Mouse (Mus musculus) stomach, embryonic 14.5 days (tissue): ENCODE results near the gene Arhgef10l. TPM values are rescaled to one million over a fixed set of nuclear protein-coding genes. Genes with fewer than 3 reads are reported as not detected.

Experiments used
- ATAC-seq: fragments of 200-750 bp; cut with Nextera tagmentation; 2 replicates; pipeline ENCODE4 v1.8.0; 2017; ENCODE audit warnings: low read depth, moderate TSS enrichment; ENCODE audit not compliant: insufficient number of reproducible peaks, insufficient read depth, low FRiP score
- H3K27ac ChIP-seq: fragments of 300-500 bp; sonication (generic); 2 replicates; pipeline ENCODE4 v1.5.1; 2014; ENCODE audit warnings: mild to moderate bottlenecking, low read length, moderate library complexity, mixed read lengths
- H3K27me3 ChIP-seq: fragments of 300-500 bp; sonication (generic); 2 replicates; pipeline ENCODE4 v1.6.1; 2014; ENCODE audit warnings: low read length, control low read depth, mixed read lengths; ENCODE audit not compliant: control insufficient read depth, insufficient read depth
- H3K36me3 ChIP-seq: fragments of 300-500 bp; sonication (generic); 2 replicates; pipeline ENCODE4 v1.6.1; 2014; ENCODE audit warnings: mild to moderate bottlenecking, control low read depth, low read length, moderate library complexity, mixed read lengths; ENCODE audit not compliant: control insufficient read depth, insufficient read depth
- H3K4me1 ChIP-seq: fragments of 300-500 bp; sonication (generic); 2 replicates; pipeline ENCODE4 v1.6.1; 2014; ENCODE audit warnings: low read length, control low read depth, mixed read lengths; ENCODE audit not compliant: control insufficient read depth, insufficient read depth
- H3K4me2 ChIP-seq: fragments of 300-500 bp; sonication (generic); replicated peaks from 2 replicates; pipeline ENCODE4 v1.6.1; 2014; ENCODE audit warnings: low read depth, low read length, control low read depth
- H3K4me3 ChIP-seq: fragments of 300-500 bp; sonication (generic); 2 replicates; pipeline ENCODE4 v1.5.1; 2014; ENCODE audit warnings: low read depth, low read length, control low read depth
- H3K9ac ChIP-seq: fragments of 300-500 bp; sonication (generic); replicated peaks from 2 replicates; pipeline ENCODE4 v1.6.1; 2014; ENCODE audit warnings: low read depth, mild to moderate bottlenecking, control low read depth, low read length, moderate library complexity, mixed read lengths
- H3K9me3 ChIP-seq: fragments of 300-500 bp; sonication (generic); 2 replicates; pipeline ENCODE4 v1.6.1; 2016; ENCODE audit warnings: low read depth, low read length, control low read depth; ENCODE audit not compliant: control insufficient read depth
- WGBS: fragments of 180-500 bp; shearing (Covaris S2); extraction: QIAGEN DNeasy Blood & Tissue Kit; methylation state at CpG from one replicate; pipeline ENCODE4 v1.1.7; 2014; 5-methylcytosine and 5-hydroxymethylcytosine counted together
- polyA plus RNA-seq: library from polyadenylated mRNA; unstranded; fragments of >200 nt; fragmentation: Nextera tagmentation; extraction: Ambion mirVana; gene quantifications from 2 replicates; pipeline ENCODE4 v1.2.1, GENCODE M21; 2014

The Arhgef10l gene
- polyA plus RNA-seq, 1 experiment from 2014 or later, result 9.9 TPM

DNA sequence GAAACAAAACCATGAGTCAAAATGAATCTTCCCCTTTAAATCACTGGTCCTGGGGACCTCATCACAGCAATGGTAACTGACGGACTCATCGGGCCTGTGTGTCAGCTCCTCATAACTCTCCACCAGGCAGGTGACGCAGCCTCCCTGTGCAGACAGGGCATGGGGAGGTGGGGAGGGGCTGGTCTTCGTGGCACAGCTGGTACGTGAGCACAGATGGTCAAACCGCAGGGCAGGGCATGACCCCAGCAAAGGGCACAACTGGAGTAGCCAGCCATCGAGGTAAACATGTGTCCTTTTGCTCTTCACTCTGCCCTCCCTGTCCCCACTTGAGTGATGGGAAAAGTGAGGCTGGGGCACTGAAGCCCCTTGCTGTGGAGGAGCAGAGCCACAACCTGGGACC lies 59.0 kb downstream of the Arhgef10l start:
- Histone ChIP-seq H3K4me2 (no peak overlapping the region), H3K9me3 (no peaks in the 10 kb centered on the region), H3K27me3 (no peaks in the 10 kb centered on the region), H3K36me3 (peaks cover 4% of the 10 kb centered on the region), H3K9ac (no peak overlapping the region), H3K4me3 (no peak overlapping the region), H3K4me1 (peaks cover 14% of the 10 kb centered on the region), H3K27ac (no peak overlapping the region)
- WGBS, result 85% methylated on average over 7 of the region's 7 CpGs
- ATAC-seq, result no peak

DNA sequence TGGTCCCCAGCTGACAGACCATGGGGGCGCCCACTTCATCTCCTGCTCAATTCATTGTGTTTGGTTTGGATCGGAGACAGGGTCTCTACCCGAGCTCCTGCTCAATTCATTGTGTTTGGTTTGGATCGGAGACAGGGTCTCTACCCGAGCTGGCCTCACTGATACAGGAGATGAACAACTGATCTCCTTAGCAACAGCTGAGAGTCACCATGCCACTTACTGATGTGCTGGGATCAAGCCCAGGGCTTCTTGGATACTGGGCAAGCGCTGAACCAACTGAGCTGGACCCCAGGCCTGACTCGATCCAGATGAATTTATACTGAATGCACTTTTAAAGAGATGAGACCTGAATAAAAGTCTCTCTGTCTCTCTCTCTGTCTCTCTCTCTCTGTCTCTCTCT lies 59.6 kb downstream of the Arhgef10l start:
- Histone ChIP-seq H3K9ac (no peak overlapping the region), H3K27me3 (no peaks in the 10 kb centered on the region)
- 84% methylated on average over 7 of the region's 7 CpGs for WGBS

DNA sequence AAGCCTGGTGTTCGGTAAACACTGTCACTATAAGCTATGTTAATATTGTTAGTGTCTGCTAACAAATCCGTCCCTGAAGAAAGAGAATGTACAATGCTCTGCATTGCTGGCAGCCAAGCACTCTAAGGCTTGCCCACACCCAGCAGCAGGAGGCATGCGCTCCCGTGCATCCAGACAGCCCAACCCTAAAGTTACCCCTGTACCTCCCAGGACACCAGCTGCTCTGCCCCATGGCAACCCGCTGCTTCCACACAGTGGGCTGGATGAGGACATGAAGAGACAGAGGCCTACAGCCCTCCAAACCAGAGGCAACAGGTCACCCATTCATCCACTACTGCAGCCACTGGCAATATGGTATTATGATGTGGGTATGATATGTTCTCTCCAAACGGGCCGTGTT lies 60.0 kb downstream of the Arhgef10l start:
- 75% methylated on average over 7 of the region's 7 CpGs for WGBS
- Histone ChIP-seq H3K4me2 (no peak overlapping the region), H3K9ac (no peak overlapping the region), H3K9me3 (no peaks in the 10 kb centered on the region), H3K4me3 (no peak overlapping the region), H3K4me1 (peaks cover 5% of the 10 kb centered on the region), H3K27me3 (no peaks in the 10 kb centered on the region), H3K27ac (no peak overlapping the region), H3K36me3 (peaks cover 4% of the 10 kb centered on the region)
- no peak for ATAC-seq

More for the DNA sequence above, 59.6 kb downstream of the Arhgef10l start:
- Histone ChIP-seq H3K4me2 (no peak overlapping the region), H3K36me3 (peaks cover 4% of the 10 kb centered on the region), H3K9me3 (no peaks in the 10 kb centered on the region), H3K4me3 (no peak overlapping the region), H3K27ac (no peak overlapping the region), H3K4me1 (peaks cover 9% of the 10 kb centered on the region)
- no peak for ATAC-seq

DNA sequence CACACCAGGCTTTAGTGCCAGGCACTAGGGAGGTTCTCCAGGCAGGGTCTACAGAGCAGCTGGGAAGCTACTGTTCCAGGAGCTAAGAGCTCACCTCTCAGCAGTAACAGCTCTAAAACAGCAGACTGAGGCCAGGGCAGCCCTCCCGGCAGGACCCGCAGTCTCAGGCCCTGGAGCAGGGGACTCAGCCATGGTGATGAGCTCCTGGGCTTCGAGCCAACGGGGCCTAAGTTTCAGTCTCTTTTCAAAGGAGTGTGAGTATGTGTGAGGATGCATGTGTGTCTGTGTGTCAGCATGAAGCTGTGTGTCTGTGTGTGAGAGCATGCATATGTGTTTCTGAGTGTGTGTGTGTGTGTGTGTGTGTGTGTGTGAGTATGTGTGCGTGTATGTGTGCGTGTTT lies 60.6 kb downstream of the Arhgef10l start:
- peaks cover 4% of the 10 kb centered on the region for H3K36me3 ChIP-seq
- H3K27ac ChIP-seq, result no peak overlapping the region
- no peaks in the 10 kb centered on the region for H3K4me1 ChIP-seq
- no peak overlapping the region for H3K4me3 ChIP-seq
- no peaks in the 10 kb centered on the region for H3K27me3 ChIP-seq
- no peak overlapping the region for H3K9ac ChIP-seq
- no peak overlapping the region for H3K4me2 ChIP-seq
- ATAC-seq, result no peak
- WGBS, result 76% methylated on average over 6 of the region's 6 CpGs
- no peaks in the 10 kb centered on the region for H3K9me3 ChIP-seq

DNA sequence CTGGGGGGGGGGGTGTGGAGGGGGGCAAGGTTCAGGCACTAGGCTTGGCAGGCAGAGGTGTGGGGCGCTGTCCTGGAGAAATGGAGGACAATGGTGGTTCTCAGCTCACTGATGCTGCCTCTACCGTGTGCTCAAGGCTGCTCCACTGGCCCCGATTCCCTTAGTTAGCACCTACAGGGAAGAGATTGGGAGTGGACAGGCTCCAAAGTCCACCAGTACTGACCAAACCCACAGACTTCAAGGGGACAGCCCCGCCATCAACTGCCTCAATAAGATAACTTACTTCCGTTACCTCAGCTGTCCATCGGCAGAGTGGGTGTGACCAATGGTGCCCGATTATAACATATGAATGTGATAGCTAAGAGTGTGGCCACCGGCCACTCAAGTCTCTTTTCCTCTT lies 61.3 kb downstream of the Arhgef10l start:
- Histone ChIP-seq H3K4me1 (no peaks in the 10 kb centered on the region), H3K4me3 (no peak overlapping the region), H3K27me3 (no peaks in the 10 kb centered on the region), H3K9me3 (no peaks in the 10 kb centered on the region), H3K27ac (no peak overlapping the region), H3K4me2 (no peak overlapping the region), H3K9ac (no peak overlapping the region), H3K36me3 (peaks cover 4% of the 10 kb centered on the region)
- no peak for ATAC-seq
- 83% methylated on average over 7 of the region's 8 CpGs for WGBS

DNA sequence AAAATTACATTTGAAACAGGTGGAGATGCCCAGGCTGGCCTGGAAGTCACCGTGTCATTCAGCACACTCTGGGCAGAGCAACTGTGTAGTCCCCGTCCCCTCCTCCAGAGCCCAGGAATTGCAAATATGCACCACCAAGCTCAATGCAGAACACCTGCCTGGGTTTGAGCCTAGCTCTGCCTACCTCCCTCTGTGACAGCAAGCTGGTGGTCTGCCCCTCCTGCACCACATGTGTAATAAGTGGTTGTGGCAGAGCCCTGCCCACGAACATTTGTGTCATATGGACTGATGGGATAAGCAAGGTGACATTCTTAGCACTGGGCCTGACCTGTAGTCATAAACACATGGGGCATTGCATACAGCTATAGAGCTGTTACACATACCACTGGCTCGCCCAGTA lies 63.8 kb downstream of the Arhgef10l start:
- Histone ChIP-seq H3K4me3 (no peak overlapping the region), H3K4me1 (no peaks in the 10 kb centered on the region), H3K4me2 (no peak overlapping the region), H3K9ac (no peak overlapping the region), H3K9me3 (no peaks in the 10 kb centered on the region), H3K27me3 (no peaks in the 10 kb centered on the region), H3K36me3 (peaks cover 1% of the 10 kb centered on the region; the same call in 1 of the 2 replicates), H3K27ac (no peak overlapping the region)
- 55% methylated on average over 4 of the region's 4 CpGs for WGBS
- ATAC-seq, result no peak

DNA sequence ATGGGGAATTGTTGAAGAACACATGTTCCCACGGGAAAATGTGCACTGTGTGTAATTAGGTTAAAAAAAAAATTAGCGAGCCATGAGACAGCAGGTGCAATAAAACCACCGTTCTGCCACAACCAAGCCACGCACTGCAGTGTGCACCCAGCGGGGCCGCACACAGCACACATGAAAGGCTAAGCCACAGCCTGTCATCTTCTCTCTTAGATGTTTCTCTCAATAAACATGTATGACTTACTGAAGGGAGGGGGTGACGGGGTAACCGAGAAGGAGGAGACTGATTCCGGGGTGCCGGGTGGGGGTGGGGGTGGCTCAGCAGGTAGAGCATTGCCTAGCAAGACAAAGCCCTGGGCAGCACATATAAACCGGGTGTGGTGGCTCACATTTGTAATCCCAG lies 64.7 kb downstream of the Arhgef10l start:
- Histone ChIP-seq H3K9me3 (no peaks in the 10 kb centered on the region), H3K27ac (no peak overlapping the region), H3K36me3 (no peaks in the 10 kb centered on the region; the same call in 1 of the 2 replicates), H3K9ac (no peak overlapping the region), H3K4me2 (no peak overlapping the region), H3K4me1 (no peaks in the 10 kb centered on the region), H3K27me3 (no peaks in the 10 kb centered on the region), H3K4me3 (no peak overlapping the region)
- no peak for ATAC-seq
- WGBS, result 80% methylated on average over 11 of the region's 11 CpGs

DNA sequence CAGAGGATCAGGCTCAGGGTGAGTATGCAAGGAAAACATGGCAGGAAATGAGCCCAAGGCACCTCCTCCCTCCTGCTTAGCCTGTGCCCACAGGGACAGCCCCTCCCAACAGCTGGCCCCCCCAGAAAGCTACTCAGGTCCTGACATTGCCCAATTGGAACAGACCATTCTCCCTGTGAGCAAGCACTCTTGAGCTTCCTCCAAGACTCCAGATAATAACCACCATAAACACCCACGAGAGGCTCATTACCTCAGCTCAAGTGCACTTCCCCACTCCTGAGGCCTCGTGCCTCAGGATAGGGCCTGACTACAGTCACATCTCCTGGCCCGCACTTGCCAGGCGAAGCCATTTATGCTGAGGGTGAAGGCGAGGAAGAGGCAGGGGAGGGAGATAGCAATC lies 67.0 kb downstream of the Arhgef10l start:
- Histone ChIP-seq H3K4me1 (no peaks in the 10 kb centered on the region), H3K4me2 (no peak overlapping the region), H3K36me3 (no peaks in the 10 kb centered on the region), H3K4me3 (no peak overlapping the region), H3K27ac (no peak overlapping the region), H3K9me3 (no peaks in the 10 kb centered on the region), H3K27me3 (no peaks in the 10 kb centered on the region), H3K9ac (no peak overlapping the region)
- ATAC-seq, result no peak
- WGBS, result 85% methylated on average over 5 of the region's 5 CpGs

DNA sequence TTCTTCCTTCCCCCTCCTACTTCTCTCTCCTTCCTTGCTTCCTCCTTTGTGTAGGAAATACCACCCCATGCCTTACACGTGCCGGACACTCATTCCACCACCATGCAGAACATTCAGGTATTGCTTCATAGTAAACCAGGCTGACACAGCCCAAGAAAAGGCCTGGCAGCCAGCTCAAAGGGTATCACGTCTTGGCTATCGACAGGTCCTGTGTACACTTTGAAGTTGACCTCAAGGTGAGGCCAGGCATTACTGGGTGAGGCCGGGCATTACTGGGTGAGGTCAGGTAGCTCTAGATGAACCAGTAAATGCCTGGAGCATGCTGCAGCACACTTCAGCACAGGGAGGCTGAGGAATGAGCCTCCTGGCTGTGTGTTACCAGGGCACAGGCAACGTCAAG lies 67.9 kb downstream of the Arhgef10l start:
- no peak overlapping the region for H3K4me3 ChIP-seq
- WGBS, result 91% methylated on average over 6 of the region's 6 CpGs
- H3K36me3 ChIP-seq, result no peaks in the 10 kb centered on the region
- no peaks in the 10 kb centered on the region for H3K4me1 ChIP-seq
- H3K9ac ChIP-seq, result no peak overlapping the region
- H3K4me2 ChIP-seq, result no peak overlapping the region
- H3K27me3 ChIP-seq, result no peaks in the 10 kb centered on the region
- no peak for ATAC-seq
- no peaks in the 10 kb centered on the region for H3K9me3 ChIP-seq
- H3K27ac ChIP-seq, result no peak overlapping the region
